Mouse (Mus musculus): ENCODE measurements around the gene Ulk2.

GRCm38 (mm10) chr11:61882183-61882582 is 27.3 kb upstream of the Ulk2 start:
- TF ChIP-seq CTCF (IDR thresholded peaks at IDR 0.05; ENCODE audit: low read depth, low read length): no peak
- no peak for TF ChIP-seq POLR2A (IDR thresholded peaks at IDR 0.05; ENCODE audit: borderline replicate concordance, low read depth, low read length)
